Mouse (Mus musculus) stomach, embryonic 15.5 days (tissue): ENCODE measurements around the gene Acsm1. TPM values are rescaled to one million over a fixed set of nuclear protein-coding genes. Genes with fewer than 3 reads are reported as not detected.

Source experiments
- ATAC-seq: fragments of 200-750 bp; cut with Nextera tagmentation; 2 replicates; pipeline ENCODE4 v1.8.0; 2017; ENCODE audit warnings: low read depth, moderate number of reproducible peaks, moderate TSS enrichment; ENCODE audit not compliant: insufficient read depth, low FRiP score
- H3K27ac ChIP-seq: fragments of 300-500 bp; sonication (generic); 2 replicates; pipeline ENCODE4 v1.5.1; 2015; ENCODE audit warnings: mild to moderate bottlenecking, inconsistent platforms
- H3K27me3 ChIP-seq: fragments of 300-500 bp; sonication (generic); replicated peaks from 2 replicates; pipeline ENCODE4 v1.6.1; 2015; ENCODE audit warnings: inconsistent platforms
- H3K36me3 ChIP-seq: fragments of 300-500 bp; sonication (generic); 2 replicates; pipeline ENCODE4 v1.6.1; 2015; ENCODE audit warnings: inconsistent platforms
- H3K4me1 ChIP-seq: fragments of 300-500 bp; sonication (generic); 2 replicates; pipeline ENCODE4 v1.6.1; 2015; ENCODE audit warnings: inconsistent platforms
- H3K4me2 ChIP-seq: fragments of 300-500 bp; sonication (generic); 2 replicates; pipeline ENCODE4 v1.6.1; 2015; ENCODE audit warnings: mild to moderate bottlenecking, inconsistent platforms
- H3K4me3 ChIP-seq: fragments of 300-500 bp; sonication (generic); replicated peaks from 2 replicates; pipeline ENCODE4 v1.5.1; 2015; ENCODE audit warnings: inconsistent platforms
- H3K9ac ChIP-seq: fragments of 300-500 bp; sonication (generic); 2 replicates; pipeline ENCODE4 v1.6.1; 2015; ENCODE audit warnings: inconsistent platforms
- H3K9me3 ChIP-seq: fragments of 300-500 bp; sonication (generic); 2 replicates; pipeline ENCODE4 v1.6.1; 2016; ENCODE audit warnings: inconsistent platforms
- WGBS: fragments of 180-500 bp; shearing (Covaris S2); methylation state at CpG from one replicate; pipeline ENCODE4 v1.1.7; 2015; 5-methylcytosine and 5-hydroxymethylcytosine counted together
- polyA plus RNA-seq: library from polyadenylated mRNA; unstranded; fragments of >200 nt; fragmentation: Nextera tagmentation; extraction: Ambion mirVana; gene quantifications from 2 replicates; pipeline ENCODE4 v1.2.1, GENCODE M21; 2015

The Acsm1 gene
- polyA plus RNA-seq, 1 experiment from 2014 or later = 0.42 TPM

- Histone ChIP-seq H3K27me3 (no peaks in the 10 kb centered on the region), H3K4me2 (no peak overlapping the region), H3K4me3 (no peak overlapping the region), H3K27ac (no peak overlapping the region), H3K4me1 (no peaks in the 10 kb centered on the region), H3K36me3 (no peaks in the 10 kb centered on the region), H3K9ac (no peak overlapping the region), H3K9me3 (no peaks in the 10 kb centered on the region)
- ATAC-seq = no peak
- 63% methylated on average over 8 of the region's 8 CpGs for WGBS
These were observed 73.3 kb downstream of the Acsm1 start for GRCm38 (mm10) chr7:119680107-119680506.

GRCm38 (mm10) chr7:119682699-119683098 is 75.9 kb downstream of the Acsm1 start:
- Histone ChIP-seq H3K9me3 (no peaks in the 10 kb centered on the region), H3K4me2 (no peak overlapping the region), H3K4me3 (no peak overlapping the region), H3K9ac (no peak overlapping the region), H3K27ac (no peak overlapping the region), H3K36me3 (no peaks in the 10 kb centered on the region), H3K27me3 (no peaks in the 10 kb centered on the region), H3K4me1 (no peaks in the 10 kb centered on the region)
- ATAC-seq = no peak
- 54% methylated on average over 4 of the region's 4 CpGs for WGBS

- H3K4me1 ChIP-seq = no peaks in the 10 kb centered on the region
- 79% methylated on average over 5 of the region's 5 CpGs for WGBS
- no peak for ATAC-seq
- H3K4me2 ChIP-seq = no peak within 1 kb of the TSS
- no peaks in the 10 kb centered on the region for H3K36me3 ChIP-seq
- no peaks in the 10 kb centered on the region for H3K9me3 ChIP-seq
- H3K27ac ChIP-seq = no peak within 1 kb of the TSS
- no peak within 1 kb of the TSS for H3K9ac ChIP-seq
- no peaks in the 10 kb centered on the region for H3K27me3 ChIP-seq
- H3K4me3 ChIP-seq = no peak within 1 kb of the TSS
These were observed 82.9 kb downstream of the Acsm1 start, which contains the start of gene Acsm4 for GRCm38 (mm10) chr7:119689726-119690125. Gene Acsm4, plus strand, starts transcription at chr7:119690026.

GRCm38 (mm10) chr7:119692302-119692701 is 85.5 kb downstream of the Acsm1 start:
- Histone ChIP-seq H3K27ac (no peak overlapping the region), H3K4me2 (no peak overlapping the region), H3K4me1 (no peaks in the 10 kb centered on the region), H3K9ac (no peak overlapping the region), H3K4me3 (no peak overlapping the region), H3K27me3 (no peaks in the 10 kb centered on the region), H3K9me3 (no peaks in the 10 kb centered on the region), H3K36me3 (no peaks in the 10 kb centered on the region)
- 78% methylated on average over 4 of the region's 4 CpGs for WGBS
- ATAC-seq = no peak

- WGBS = 80% methylated on average over 1 of the region's 1 CpGs
- no peak overlapping the region for H3K4me3 ChIP-seq
These were observed 88.1 kb downstream of the Acsm1 start for GRCm38 (mm10) chr7:119694926-119695325.

More at GRCm38 (mm10) chr7:119694926-119695325, 88.1 kb downstream of the Acsm1 start:
- Histone ChIP-seq H3K27ac (no peak overlapping the region), H3K4me1 (no peaks in the 10 kb centered on the region), H3K9me3 (no peaks in the 10 kb centered on the region), H3K36me3 (no peaks in the 10 kb centered on the region), H3K4me2 (no peak overlapping the region), H3K9ac (no peak overlapping the region), H3K27me3 (no peaks in the 10 kb centered on the region)
- ATAC-seq = no peak

Other genes with a start within 250 kb of the Acsm1 start
- gene Gp2, start 147.7 kb upstream of the Acsm1 start, polyA plus RNA-seq = 0.74 and 0.97 TPM in 2 replicates
- not detected in 2 replicates for gene Umod, start 127.7 kb upstream of the Acsm1 start, polyA plus RNA-seq
- 0.15 TPM in 1 of 2 replicates, not detected in the other for gene Acsm5, start 87.6 kb upstream of the Acsm1 start, polyA plus RNA-seq
- not detected in 2 replicates for gene Pdilt, start 83.5 kb upstream of the Acsm1 start, polyA plus RNA-seq
- gene Acsm2, start 52.7 kb upstream of the Acsm1 start, polyA plus RNA-seq = not detected in 2 replicates
- not detected in 2 replicates for gene Acsm4, start 83.0 kb downstream of the Acsm1 start, polyA plus RNA-seq
- 64.4 and 65.8 TPM in 2 replicates for gene Thumpd1, start 113.8 kb downstream of the Acsm1 start, polyA plus RNA-seq
- 9.6 and 15.6 TPM in 2 replicates for gene Acsm3, start 153.9 kb downstream of the Acsm1 start, polyA plus RNA-seq
- gene Rexo5, start 187.0 kb downstream of the Acsm1 start, polyA plus RNA-seq = 20.4 and 20.7 TPM in 2 replicates
- 19.2 and 20.0 TPM in 2 replicates for gene Eri2, start 187.0 kb downstream of the Acsm1 start, polyA plus RNA-seq